Mouse (Mus musculus) Patski (cell line): ENCODE results near the gene R3hdm4. TPM values are rescaled to one million over a fixed set of nuclear protein-coding genes. Genes with fewer than 3 reads are reported as not detected.
"Not testable (repeated sequence)": the region's sequence is repeated elsewhere in the genome, so short reads cannot be mapped to it uniquely, and the experiment has no call there.

Experiments
- ATAC-seq: fragments of 100-300 bp; one replicate; pipeline ENCODE4 v1.8.0; 2021
- CTCF ChIA-PET: fragments of 350-600 bp; sonication (Branson Sonifier 250); formaldehyde crosslinking; loops from one replicate; lab custom pipeline; 2022; ENCODE audit warnings: inconsistent platforms; lab: Charles Lee
- POLR2A ChIA-PET: fragments of 350-600 bp; sonication (Branson Sonifier 250); formaldehyde crosslinking; loops from one replicate; lab custom pipeline; 2022; ENCODE audit warnings: antibody characterized with exemption, inconsistent platforms; lab: Charles Lee
- DNase-seq: peaks from one replicate; pipeline ENCODE4 v3.0.0-alpha.2; 2011; ENCODE audit warnings: low read depth, low spot score
- H3K27me3 ChIP-seq: fragments of 371-371 bp; one replicate; pipeline ENCODE4 v1.5.1; 2021
- CTCF ChIP-seq: fragments of 100-300 bp; IDR thresholded peaks from one replicate; pipeline ENCODE4 v1.5.1; 2021
- in situ Hi-C: fragments of 300-500 bp; cut with MboI; formaldehyde crosslinking; loops from 3 replicates; pipeline ENCODE4 v1.11.1; 2018; ENCODE audit warnings: low pct_unique_long_range_greater_than_20kb, mixed read lengths
- polyA plus RNA-seq: library from polyadenylated mRNA; unstranded; gene quantifications from one replicate; pipeline ENCODE4 v1.2.3, GENCODE M21; 2021

Gene R3hdm4
- polyA plus RNA-seq, 1 experiment from 2014 or later, result 101 TPM

- TF ChIP-seq CTCF, result no peak
- in situ Hi-C loops, result no loop called here
- ChIA-PET POLR2A (interaction anchor here (0.8 to 1.6 kb wide), 2 partner anchors 8 to 235 kb away, joined by 4 to 5 read pairs; no protein-coding TSS in a partner anchor), CTCF (interaction anchor here (1.3 to 2.6 kb wide), 2 partner anchors 18 to 77 kb away, joined by 5 to 6 read pairs; partner anchors contain the start of gene Tmem259)
- DNase-seq, result no peak
- ATAC-seq, result no peak
- H3K27me3 ChIP-seq, result no peaks in the 10 kb centered on the region
Observed at GRCm38 (mm10) chr10:79907415-79907814, 13.6 kb downstream of the R3hdm4 start.

DNA sequence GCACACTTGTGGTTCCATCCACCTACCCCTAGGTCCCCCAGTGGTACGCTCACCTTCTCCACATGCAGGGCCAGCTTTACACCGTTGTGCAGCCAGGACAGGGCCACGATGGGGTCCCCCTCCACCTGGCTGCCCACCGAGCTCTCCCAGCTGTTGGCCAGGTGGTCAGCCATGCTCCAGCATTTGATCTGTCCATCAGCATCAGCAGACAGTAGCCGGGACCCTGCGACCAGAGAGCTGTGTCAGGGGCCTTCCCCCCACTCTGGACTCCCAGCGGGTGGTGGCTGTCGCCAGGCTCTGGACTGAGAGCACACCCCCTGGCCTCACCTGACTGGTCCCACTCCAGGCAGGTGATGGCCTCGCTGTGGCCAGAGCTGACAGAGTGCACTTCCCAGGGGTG is 14.3 kb downstream of the R3hdm4 start:
- ATAC-seq (no peak), DNase-seq (no peak)
- CTCF ChIA-PET, result interaction anchor here (1.3 to 2.0 kb wide), 2 partner anchors 19 to 23 kb away, joined by 5 to 7 read pairs; no protein-coding TSS in a partner anchor
- TF ChIP-seq CTCF, result no peak
- in situ Hi-C loops, result no loop called here
- no peaks in the 10 kb centered on the region for H3K27me3 ChIP-seq
- POLR2A ChIA-PET, result no interaction called here

DNA sequence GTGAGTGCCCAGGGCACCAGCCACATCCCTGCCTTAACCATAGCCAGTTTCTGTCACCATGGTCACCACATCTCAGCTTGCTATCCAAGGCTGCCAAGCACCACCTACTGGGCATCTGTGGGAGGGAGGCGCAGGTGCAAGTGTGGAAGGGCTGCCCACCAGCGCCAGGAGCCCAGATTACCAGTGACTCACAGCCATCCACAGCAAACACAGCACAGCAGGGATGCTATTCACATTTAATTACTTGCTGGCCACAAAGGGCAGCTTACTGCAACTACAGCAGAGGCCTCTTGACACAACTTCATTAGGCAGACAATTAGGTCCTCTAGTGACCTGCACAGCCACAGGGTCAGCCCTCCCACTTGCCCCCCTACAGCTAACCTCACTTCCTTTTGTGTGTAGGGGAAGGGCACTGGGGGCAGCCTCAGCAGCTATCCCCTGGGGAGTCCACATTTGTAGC is 20.0 kb downstream of the R3hdm4 start:
- ATAC-seq (peak; percentile 49), DNase-seq (peak; percentile 47)
- no peaks in the 10 kb centered on the region for H3K27me3 ChIP-seq
- in situ Hi-C loops, result no loop called here
- ChIA-PET CTCF (interaction anchor here (0.8 to 3.1 kb wide), 6 partner anchors 8 to 57 kb away, joined by 3 to 14 read pairs (median 6); no protein-coding TSS in a partner anchor), POLR2A (interaction anchor here (1.1 kb wide), 1 partner anchor 13 kb away, joined by 3 read pairs; no protein-coding TSS in a partner anchor)
- TF ChIP-seq CTCF, result no peak

DNA sequence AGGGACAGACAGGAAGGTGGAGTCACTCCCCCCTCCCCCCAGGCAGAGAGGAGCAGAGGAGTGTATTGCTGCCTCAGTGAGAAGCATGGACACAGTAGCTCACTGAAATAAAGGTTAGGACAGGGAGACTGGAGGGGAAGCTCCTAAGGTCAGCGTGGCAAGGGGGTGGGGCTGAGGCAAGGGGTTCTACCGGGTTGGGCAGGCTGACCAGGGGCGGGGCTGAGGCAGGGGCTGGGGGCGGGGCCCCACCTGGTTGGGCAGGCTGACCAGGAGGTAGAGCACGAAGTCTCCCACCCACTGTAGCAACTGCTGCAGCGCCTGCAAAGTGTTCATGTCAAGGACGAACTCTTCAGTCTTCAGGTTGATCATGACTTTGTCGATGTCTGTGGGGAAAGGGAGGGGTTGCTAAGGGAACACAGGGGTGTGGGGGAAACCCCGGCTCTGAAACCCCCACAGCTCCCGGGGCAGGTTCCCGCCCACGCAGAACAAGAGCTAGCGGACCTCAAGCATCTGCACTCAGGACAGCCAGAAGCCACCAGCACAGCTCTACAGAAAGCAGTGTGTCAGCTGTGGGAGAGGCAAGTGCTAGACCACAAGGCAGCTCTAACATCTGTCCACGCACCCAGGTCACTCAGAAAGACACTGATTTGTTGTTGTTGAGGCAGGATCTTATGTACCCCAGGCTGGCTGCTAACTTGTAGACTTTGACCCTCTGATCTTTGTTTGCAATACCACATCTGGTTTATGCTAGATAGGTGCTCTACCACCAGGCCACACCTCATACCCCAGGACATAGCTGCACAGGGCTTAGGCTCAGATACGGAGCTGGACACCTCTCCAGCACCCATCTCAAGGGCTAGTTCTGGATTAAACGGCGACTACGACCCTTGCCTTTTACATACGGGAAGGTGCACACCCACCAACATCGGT is 23.4 kb downstream of the R3hdm4 start:
- CTCF ChIA-PET, result interaction anchor here (1.0 to 2.0 kb wide), 3 partner anchors 14 to 62 kb away, joined by 3 to 7 read pairs (median 4); no protein-coding TSS in a partner anchor
- POLR2A ChIA-PET, result interaction anchor here (1.1 kb wide), 1 partner anchor 12 kb away, joined by 3 read pairs; no protein-coding TSS in a partner anchor
- DNase-seq (no peak), ATAC-seq (no peak)
- in situ Hi-C loops, result no loop called here
- H3K27me3 ChIP-seq, result no peaks in the 10 kb centered on the region
- no peak for TF ChIP-seq CTCF

DNA sequence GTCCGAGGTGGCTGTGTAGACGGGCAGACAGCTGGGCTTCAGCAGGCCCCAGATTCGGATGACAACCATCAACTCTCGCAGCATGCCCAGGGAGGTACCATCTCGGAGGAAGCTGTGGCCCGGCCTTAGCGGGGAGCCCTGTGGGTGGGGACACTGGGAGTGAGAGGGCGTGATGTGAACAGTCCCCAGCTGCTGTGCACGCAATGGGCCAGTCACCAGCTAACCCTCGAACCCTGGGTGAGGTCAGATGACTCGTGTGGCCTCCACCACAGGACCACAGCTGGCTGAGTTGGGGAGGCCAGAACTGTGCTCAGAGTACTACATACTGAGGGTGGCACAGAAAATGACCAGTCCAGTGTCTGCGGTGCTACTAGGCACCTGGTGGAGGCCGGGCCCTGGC is 24.2 kb downstream of the R3hdm4 start:
- TF ChIP-seq CTCF, result no peak
- no peak for DNase-seq
- in situ Hi-C loops, result no loop called here
- ChIA-PET POLR2A (interaction anchor here (1.1 kb wide), 1 partner anchor 13 kb away, joined by 3 read pairs; no protein-coding TSS in a partner anchor), CTCF (interaction anchor here (1.0 to 2.0 kb wide), 3 partner anchors 13 to 62 kb away, joined by 3 to 7 read pairs (median 4); no protein-coding TSS in a partner anchor)
- no peak for ATAC-seq
- no peaks in the 10 kb centered on the region for H3K27me3 ChIP-seq

- DNase-seq (no peak), ATAC-seq (no peak)
- CTCF ChIA-PET, result interaction anchor here (0.9 to 2.0 kb wide), 3 partner anchors 12 to 63 kb away, joined by 3 to 7 read pairs (median 4); no protein-coding TSS in a partner anchor
- TF ChIP-seq CTCF, result no peak
- in situ Hi-C loops, result no loop called here
- no peaks in the 10 kb centered on the region for H3K27me3 ChIP-seq
- POLR2A ChIA-PET, result no interaction called here
Observed at GRCm38 (mm10) chr10:79896306-79896705, 24.7 kb downstream of the R3hdm4 start.

GRCm38 (mm10) chr10:79892451-79893118 is 28.4 kb downstream of the R3hdm4 start:
- in situ Hi-C loops, H3K27me3 ChIP-seq, DNase-seq: not testable (repeated sequence)
- ATAC-seq, result peak; percentile 61
- ChIA-PET CTCF (interaction anchor here (1.0 to 2.5 kb wide), 5 partner anchors 9 to 65 kb away, joined by 3 to 11 read pairs (median 8); no protein-coding TSS in a partner anchor), POLR2A (interaction anchor here (1.0 to 1.3 kb wide), 4 partner anchors 13 to 33 kb away, joined by 4 to 5 read pairs (median 4); no protein-coding TSS in a partner anchor)

DNA sequence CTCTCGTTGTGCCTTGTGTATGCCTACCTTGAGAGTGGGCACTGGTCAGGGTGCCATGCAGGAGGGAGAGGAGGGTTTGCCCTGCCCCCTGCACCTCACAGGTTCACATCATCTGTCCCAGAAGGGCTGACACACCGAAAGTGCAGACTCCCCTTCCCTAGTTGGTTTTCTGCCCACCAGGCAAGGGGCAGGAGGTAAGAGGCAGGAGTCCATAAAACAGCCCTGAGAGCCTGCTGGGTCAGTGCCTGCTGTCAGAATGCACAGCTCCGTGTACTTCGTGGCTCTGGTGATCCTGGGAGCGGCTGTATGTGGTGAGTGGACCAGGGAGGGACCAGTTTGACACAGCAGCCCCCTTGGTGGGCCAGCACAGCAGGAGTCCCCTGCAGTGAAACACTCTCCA is 30.3 kb downstream of the R3hdm4 start, which contains the start of gene Cfd:
TSS of gene Cfd (plus strand) at position 184 of the 400 bp plus-strand sequence.
- DNase-seq (no peak), ATAC-seq (no peak)
- no peaks in the 10 kb centered on the region for H3K27me3 ChIP-seq
- TF ChIP-seq CTCF, result no peak
- ChIA-PET CTCF (interaction anchor here (0.9 kb wide), 1 partner anchor 11 kb away, joined by 3 read pairs; no protein-coding TSS in a partner anchor), POLR2A (no interaction called here)
- in situ Hi-C loops, result no loop called here

DNA sequence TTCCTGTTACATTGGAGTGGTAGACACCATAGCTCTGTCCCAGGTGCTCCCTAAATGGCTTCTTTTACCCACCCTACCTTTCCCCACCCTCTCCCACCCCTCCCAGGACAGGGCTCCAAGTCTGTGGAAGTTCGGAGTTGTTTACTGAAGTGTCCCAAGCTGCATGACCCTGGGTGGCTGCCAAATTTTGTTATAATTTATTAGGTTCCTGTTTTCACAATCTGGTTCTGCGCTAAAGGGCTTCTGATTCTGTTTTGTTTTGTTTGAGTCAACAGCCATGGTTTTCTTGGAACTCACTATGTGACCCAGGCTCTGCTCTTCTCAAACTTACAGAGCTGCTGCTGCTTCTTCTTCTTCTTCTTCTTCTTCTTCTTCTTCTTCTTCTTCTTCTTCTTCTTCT is 31.6 kb downstream of the R3hdm4 start:
- DNase-seq (no peak), ATAC-seq (no peak)
- ChIA-PET POLR2A (interaction anchor here (0.8 kb wide), 1 partner anchor 20 kb away, joined by 4 read pairs; the partner anchor contains the start of gene Med16), CTCF (no interaction called here)
- in situ Hi-C loops, result no loop called here
- H3K27me3 ChIP-seq, result no peaks in the 10 kb centered on the region
- no peak for TF ChIP-seq CTCF

DNA sequence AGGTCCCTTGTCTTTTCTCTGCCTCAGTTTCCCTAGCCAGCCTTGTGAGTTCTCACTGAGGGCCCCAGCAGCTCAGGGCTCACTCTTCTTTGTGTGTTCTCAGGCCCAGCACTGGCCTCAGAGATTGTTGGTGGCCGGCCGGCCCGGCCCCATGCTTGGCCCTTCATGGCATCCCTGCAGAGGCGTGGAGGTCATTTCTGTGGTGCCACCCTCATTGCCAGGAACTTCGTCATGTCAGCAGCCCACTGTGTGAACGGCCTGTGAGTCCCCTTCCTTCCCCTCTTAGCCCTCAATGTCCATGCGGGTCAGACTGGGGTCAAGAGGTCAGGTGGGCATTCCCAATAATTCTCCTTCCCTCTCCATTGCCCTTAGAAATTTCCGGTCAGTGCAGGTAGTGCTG is 34.4 kb downstream of the R3hdm4 start:
- in situ Hi-C loops, result no loop called here
- CTCF ChIA-PET, result no interaction called here
- no peak for DNase-seq
- TF ChIP-seq CTCF, result no peak
- ATAC-seq, result no peak
- no peaks in the 10 kb centered on the region for H3K27me3 ChIP-seq
- POLR2A ChIA-PET, result no interaction called here
